Mouse (Mus musculus) intestine, embryonic 16.5 days (tissue): ENCODE results near the gene Pagr1b. TPM values are rescaled to one million over a fixed set of nuclear protein-coding genes. Genes with fewer than 3 reads are reported as not detected.
A peak's percentile ranks its signal among the peaks of the same experiment; 100 is the strongest.

Source experiments
- ATAC-seq: fragments of 200-750 bp; cut with Nextera tagmentation; 2 replicates; pipeline ENCODE4 v1.8.0; 2017; ENCODE audit warnings: moderate TSS enrichment, moderate library complexity
- H3K27ac ChIP-seq: fragments of 300-500 bp; sonication (generic); 2 replicates; pipeline ENCODE4 v1.5.1; 2014; ENCODE audit warnings: mild to moderate bottlenecking, low read length
- H3K27me3 ChIP-seq: fragments of 300-500 bp; sonication (generic); replicated peaks from 2 replicates; pipeline ENCODE4 v1.6.1; 2014; ENCODE audit warnings: low read length, control low read depth, mixed read lengths; ENCODE audit not compliant: control insufficient read depth, insufficient read depth
- H3K36me3 ChIP-seq: fragments of 300-500 bp; sonication (generic); 2 replicates; pipeline ENCODE4 v1.6.1; 2014; ENCODE audit warnings: low read length, control low read depth; ENCODE audit not compliant: control insufficient read depth, insufficient read depth
- H3K4me1 ChIP-seq: fragments of 300-500 bp; sonication (generic); 2 replicates; pipeline ENCODE4 v1.6.1; 2014; ENCODE audit warnings: low read length, control low read depth, mixed read lengths; ENCODE audit not compliant: control insufficient read depth, insufficient read depth
- H3K4me2 ChIP-seq: fragments of 300-500 bp; sonication (generic); 2 replicates; pipeline ENCODE4 v1.6.1; 2014; ENCODE audit warnings: low read depth, low read length, control low read depth
- H3K4me3 ChIP-seq: fragments of 300-500 bp; sonication (generic); 2 replicates; pipeline ENCODE4 v1.5.1; 2014; ENCODE audit warnings: mild to moderate bottlenecking, low read length
- H3K9ac ChIP-seq: fragments of 300-500 bp; sonication (generic); 2 replicates; pipeline ENCODE4 v1.6.1; 2014; ENCODE audit warnings: low read depth, low read length
- H3K9me3 ChIP-seq: fragments of 300-500 bp; sonication (generic); 2 replicates; pipeline ENCODE4 v1.6.1; 2016; ENCODE audit warnings: low read length, control low read depth; ENCODE audit not compliant: control insufficient read depth
- WGBS: fragments of 180-500 bp; shearing (Covaris S2); extraction: QIAGEN DNeasy Blood & Tissue Kit; methylation state at CpG from one replicate; pipeline ENCODE4 v1.1.7; 2014; 5-methylcytosine and 5-hydroxymethylcytosine counted together
- polyA plus RNA-seq: library from polyadenylated mRNA; unstranded; fragments of >200 nt; fragmentation: Nextera tagmentation; extraction: Ambion mirVana; gene quantifications from 2 replicates; pipeline ENCODE4 v1.2.1, GENCODE M21; 2015

The Pagr1b gene
- polyA plus RNA-seq, 1 experiment from 2014 or later = 2.5 TPM

GRCm38 (mm10) chr7:127020901-127021562 lies 4.7 kb upstream of the Pagr1b start, which contains the start of the genes Gm42742 and Prrt2:
Gm42742 (minus strand) TSS chr7:127021097.
Prrt2 (minus strand) TSS chr7:127021211.
- peaks cover 7% of the 10 kb centered on the region for H3K36me3 ChIP-seq
- H3K9me3 ChIP-seq = no peaks in the 10 kb centered on the region
- peak within 1 kb of the TSS; percentile 83 for H3K4me2 ChIP-seq
- peak within 1 kb of the TSS; percentile 53 for H3K4me3 ChIP-seq
- H3K27me3 ChIP-seq = no peaks in the 10 kb centered on the region
- H3K4me1 ChIP-seq = peaks cover 67% of the 10 kb centered on the region
- whole genome bisulfite sequencing = 1% methylated on average over 35 of the region's 37 CpGs
- peak within 1 kb of the TSS; percentile 68 for H3K27ac ChIP-seq
- peak within 1 kb of the TSS; percentile 71 for H3K9ac ChIP-seq
- ATAC-seq = no peak

DNA sequence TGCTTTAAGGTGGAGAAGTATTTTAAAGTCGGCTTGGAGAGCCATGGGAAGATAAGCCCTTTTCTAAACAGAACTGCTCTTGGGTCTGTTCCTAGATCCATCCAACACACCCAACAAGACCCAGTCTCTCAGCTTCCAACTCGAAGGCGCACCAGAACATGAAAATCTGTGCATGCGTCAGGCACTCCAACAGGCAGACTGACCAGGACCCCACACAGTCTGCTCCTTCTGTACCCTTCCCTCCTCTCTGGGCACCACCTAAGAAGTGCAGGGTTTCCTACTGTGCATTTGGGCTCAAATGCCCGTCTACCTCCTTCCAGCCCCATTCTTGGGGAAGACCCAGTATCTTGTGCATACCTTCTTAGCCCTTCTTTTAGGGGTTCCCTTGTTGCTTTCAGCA lies 4.2 kb upstream of the Pagr1b start:
- Histone ChIP-seq H3K4me1 (peaks cover 72% of the 10 kb centered on the region), H3K4me2 (peak overlapping the region; percentile 83), H3K27me3 (no peaks in the 10 kb centered on the region), H3K27ac (peak overlapping the region; percentile 68), H3K4me3 (peak overlapping the region; percentile 53), H3K9me3 (no peaks in the 10 kb centered on the region), H3K9ac (peak overlapping the region; percentile 71), H3K36me3 (peaks cover 7% of the 10 kb centered on the region)
- ATAC-seq = no peak
- 31% methylated on average over 5 of the region's 5 CpGs for WGBS

- peak overlapping the region; percentile 53 for H3K4me3 ChIP-seq
- peak overlapping the region; percentile 83 for H3K4me2 ChIP-seq
- peak overlapping the region; percentile 68 for H3K27ac ChIP-seq
- no peaks in the 10 kb centered on the region for H3K27me3 ChIP-seq
- H3K36me3 ChIP-seq = peaks cover 11% of the 10 kb centered on the region
- no peak for ATAC-seq
- H3K4me1 ChIP-seq = peaks cover 77% of the 10 kb centered on the region
- H3K9me3 ChIP-seq = no peaks in the 10 kb centered on the region
- peak overlapping the region; percentile 71 for H3K9ac ChIP-seq
- 66% methylated on average over 3 of the region's 3 CpGs for WGBS
These were observed 3.7 kb upstream of the Pagr1b start for GRCm38 (mm10) chr7:127020031-127020430.

DNA sequence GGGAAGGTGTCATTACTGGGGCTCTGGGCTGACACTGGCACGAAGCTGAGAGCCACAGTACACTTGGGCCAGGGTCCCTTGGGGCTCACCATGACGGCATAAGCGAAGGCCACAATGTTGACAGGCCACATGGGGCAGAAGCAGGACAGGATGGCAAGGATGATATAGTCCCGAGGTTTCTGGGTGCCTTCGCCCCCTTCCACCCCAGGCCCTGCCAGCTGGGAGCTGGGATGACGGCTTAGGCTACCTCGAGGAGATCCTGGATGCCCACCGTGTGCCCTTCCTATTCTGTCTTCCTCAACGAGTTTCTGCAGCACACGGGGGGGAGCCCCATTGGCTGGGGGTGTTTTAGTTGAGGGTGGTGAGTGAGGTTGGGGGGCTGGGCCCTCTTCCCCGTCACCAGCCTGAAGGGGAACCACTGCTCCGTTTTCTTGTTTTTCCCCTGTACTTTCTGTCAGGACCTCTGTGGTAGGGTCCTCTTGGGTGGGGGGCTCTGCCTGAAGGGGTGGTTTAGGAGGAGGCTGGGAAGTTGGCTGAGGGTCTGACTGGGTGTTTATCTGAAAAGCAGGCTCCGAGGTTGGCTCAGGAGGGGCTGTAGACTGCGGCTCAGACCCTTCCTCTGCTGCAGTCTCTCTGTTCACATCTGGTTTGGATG lies 3.1 kb upstream of the Pagr1b start:
- 80% methylated on average over 14 of the region's 14 CpGs for WGBS
- no peak for ATAC-seq
- Histone ChIP-seq H3K4me2 (peak overlapping the region; percentile 83), H3K36me3 (peaks cover 13% of the 10 kb centered on the region), H3K9me3 (no peaks in the 10 kb centered on the region), H3K4me3 (no peak overlapping the region), H3K27ac (no peak overlapping the region; the same call in 1 of the 2 replicates), H3K27me3 (no peaks in the 10 kb centered on the region), H3K4me1 (peaks cover 80% of the 10 kb centered on the region), H3K9ac (peak overlapping the region; percentile 71)

GRCm38 (mm10) chr7:127018416-127019305 lies 2.4 kb upstream of the Pagr1b start:
- H3K27me3 ChIP-seq = no peaks in the 10 kb centered on the region
- no peak overlapping the region for H3K4me3 ChIP-seq
- WGBS = 66% methylated on average over 15 of the region's 15 CpGs
- H3K36me3 ChIP-seq = peaks cover 13% of the 10 kb centered on the region
- no peaks in the 10 kb centered on the region for H3K9me3 ChIP-seq
- peaks cover 72% of the 10 kb centered on the region for H3K4me1 ChIP-seq
- no peak for ATAC-seq
- peak overlapping the region; percentile 9; the same call in 1 of the 2 replicates for H3K9ac ChIP-seq
- peak overlapping the region; percentile 65 for H3K27ac ChIP-seq
- 0 out of 2 replicates have a peak overlapping the region, but pooled peaks have one; percentile 83 for H3K4me2 ChIP-seq

DNA sequence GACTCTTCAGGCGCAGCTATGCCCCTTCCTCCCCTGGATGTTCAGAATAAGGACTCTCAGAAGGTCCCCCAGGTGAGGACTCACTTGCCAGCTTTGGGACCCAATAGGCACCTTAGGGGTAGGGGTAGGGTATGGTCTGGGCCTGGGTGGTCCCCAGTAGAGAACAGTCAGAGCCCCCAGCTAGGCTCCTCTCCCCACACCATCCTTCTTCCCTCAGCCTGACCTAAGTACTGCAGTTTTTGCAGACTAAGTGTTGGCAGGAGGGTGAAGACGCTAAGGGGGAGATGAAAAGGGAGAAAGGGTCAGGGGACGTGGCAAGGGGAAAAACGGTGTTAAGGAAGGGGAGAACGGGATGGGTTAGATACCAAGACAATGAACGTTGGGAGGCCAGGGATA lies 1.7 kb upstream of the Pagr1b start:
- 0 out of 2 replicates have a peak overlapping the region, but pooled peaks have one; percentile 42 for H3K9ac ChIP-seq
- H3K36me3 ChIP-seq = peaks cover 8% of the 10 kb centered on the region; the same call in 1 of the 2 replicates
- H3K9me3 ChIP-seq = no peaks in the 10 kb centered on the region
- peak overlapping the region; percentile 65 for H3K27ac ChIP-seq
- H3K4me3 ChIP-seq = no peak overlapping the region
- no peak for ATAC-seq
- WGBS = 38% methylated on average over 6 of the region's 6 CpGs
- no peak overlapping the region for H3K4me2 ChIP-seq
- H3K4me1 ChIP-seq = peaks cover 65% of the 10 kb centered on the region
- H3K27me3 ChIP-seq = no peaks in the 10 kb centered on the region

- Histone ChIP-seq H3K9ac (peak within 1 kb of the TSS; percentile 83), H3K9me3 (no peaks in the 10 kb centered on the region), H3K27me3 (no peaks in the 10 kb centered on the region), H3K4me2 (peak within 1 kb of the TSS; percentile 55), H3K27ac (peak within 1 kb of the TSS; percentile 92), H3K4me3 (peak within 1 kb of the TSS; percentile 66), H3K36me3 (peaks cover 8% of the 10 kb centered on the region; the same call in 1 of the 2 replicates), H3K4me1 (peaks cover 58% of the 10 kb centered on the region)
- peak; percentile 82 for ATAC-seq
- 2% methylated on average over 39 of the region's 39 CpGs for WGBS
These were observed 976 bp upstream of the Pagr1b start, which contains the start of gene Pagr1a for GRCm38 (mm10) chr7:127016971-127017949. Pagr1a (minus strand) TSS chr7:127017352.

DNA sequence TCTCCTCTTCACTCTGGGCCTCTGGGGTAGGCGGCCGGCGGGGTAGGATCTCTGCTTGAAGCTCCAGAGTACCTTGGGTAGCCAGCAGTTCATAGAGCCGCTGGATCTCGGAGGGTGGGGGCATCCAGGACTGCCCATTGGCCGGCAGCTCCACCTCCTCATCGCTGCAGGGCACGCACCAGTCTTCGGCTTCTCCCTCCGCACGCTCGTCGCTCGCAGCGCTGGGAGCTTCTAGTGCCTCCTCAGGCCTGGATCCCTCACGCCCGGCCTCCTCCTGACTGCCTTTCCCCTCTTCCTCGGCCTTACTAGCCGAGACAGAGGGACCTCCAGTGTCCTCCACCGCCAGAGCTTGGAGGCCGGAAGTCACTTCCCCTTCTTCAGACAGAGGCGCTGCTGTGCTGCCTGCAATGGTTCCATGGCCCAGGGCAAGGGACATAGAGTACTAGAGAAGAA lies 228 bp upstream of the Pagr1b start:
- peaks cover 54% of the 10 kb centered on the region for H3K4me1 ChIP-seq
- ATAC-seq = peak; percentile 57
- H3K4me3 ChIP-seq = peak overlapping the region; percentile 66
- H3K27me3 ChIP-seq = no peaks in the 10 kb centered on the region
- H3K27ac ChIP-seq = peak overlapping the region; percentile 92
- no peaks in the 10 kb centered on the region for H3K9me3 ChIP-seq
- peak overlapping the region; percentile 83 for H3K9ac ChIP-seq
- peak overlapping the region; percentile 55 for H3K4me2 ChIP-seq
- under 1% methylated on average over 22 of the region's 22 CpGs for WGBS
- peaks cover 8% of the 10 kb centered on the region; the same call in 1 of the 2 replicates for H3K36me3 ChIP-seq
